In genomic region chr3:116951489-116951888, GRCm38 (mm10) we compare ENCODE assay signal across 31 mouse cellular contexts. TPM values are rescaled to one million over a fixed set of nuclear protein-coding genes. Genes with fewer than 3 reads are reported as not detected.
A peak's percentile ranks its signal among the peaks of the same experiment; 100 is the strongest.
DNase-seq lines count a peak whose midpoint lies in the region; ATAC-seq and TF ChIP-seq lines count a peak whose summit lies in the region.
"Had no signal": no experiment of that assay in that cellular context is flagged by ENCODE, and none has a peak within 500 bp of the region (broad histone marks: within the 10 kb centered on the region; RNA-seq: fewer than 3 reads in every experiment).

No protein-coding gene starts in this region.

- no peaks in the 10 kb centered on the region for H3K27me3 ChIP-seq in intestine, embryonic 16.5 days (replicated peaks; ENCODE audit: control insufficient read depth, insufficient read depth, low read length)
- no peaks in the 10 kb centered on the region for H3K27me3 ChIP-seq in intestine, embryonic 15.5 days (replicated peaks)
- H3K27me3 ChIP-seq in stomach, postnatal 0 days (ENCODE audit: control insufficient read depth, insufficient read depth, low read length), result no peaks in the 10 kb centered on the region
- H3K27me3 ChIP-seq in midbrain, embryonic 16.5 days (ENCODE audit: control insufficient read depth, insufficient read depth, low read depth, low read length), result no peaks in the 10 kb centered on the region
- H3K27me3 ChIP-seq: CH12.LX; limb, embryonic 12.5 days; liver, embryonic 15.5 days; midbrain, embryonic 15.5 days; neural tube, embryonic 13.5 days had no signal

- H3K4me1 ChIP-seq in intestine, embryonic 16.5 days (ENCODE audit: control insufficient read depth, insufficient read depth, low read length), result no peaks in the 10 kb centered on the region
- H3K4me1 ChIP-seq in intestine, embryonic 15.5 days (replicated peaks), result no peaks in the 10 kb centered on the region
- H3K4me1 ChIP-seq in lung, adult 2 months (ENCODE audit: control insufficient read depth, insufficient read depth, low read length), result peaks cover 10% of the 10 kb centered on the region
- H3K4me1 ChIP-seq in stomach, postnatal 0 days (replicated peaks; ENCODE audit: control insufficient read depth, insufficient read depth), result no peaks in the 10 kb centered on the region
- H3K4me1 ChIP-seq in midbrain, embryonic 16.5 days (ENCODE audit: control insufficient read depth, insufficient read depth, low read length), result no peaks in the 10 kb centered on the region
- H3K4me1 ChIP-seq: limb, embryonic 12.5 days; midbrain, embryonic 15.5 days; neural tube, embryonic 13.5 days had no signal

- H3K4me3 ChIP-seq in gastrocnemius, adult 2 months, result no peak overlapping the region
- H3K4me3 ChIP-seq in intestine, embryonic 16.5 days (ENCODE audit: low read length), result no peak overlapping the region
- H3K4me3 ChIP-seq in intestine, embryonic 15.5 days (replicated peaks), result no peak overlapping the region
- no peak overlapping the region for H3K4me3 ChIP-seq in lung, adult 2 months (replicated peaks; ENCODE audit: extremely low read depth, low read depth, low read length)
- H3K4me3 ChIP-seq in stomach, postnatal 0 days (ENCODE audit: low read depth, low read length), result no peak overlapping the region
- no peak overlapping the region for H3K4me3 ChIP-seq in midbrain, embryonic 16.5 days (ENCODE audit: low read depth, low read length)
- H3K4me3 ChIP-seq: limb, embryonic 12.5 days; liver, embryonic 15.5 days; midbrain, embryonic 15.5 days; myocyte; neural tube, embryonic 13.5 days had no signal

- no peak for TF ChIP-seq EP300 in stomach, postnatal 0 days (optimal IDR thresholded peaks at IDR 0.05)

- WGBS in intestine, embryonic 16.5 days, result 74% methylated on average over 3 of the region's 3 CpGs
- 69% methylated on average over 3 of the region's 3 CpGs for WGBS in intestine, embryonic 15.5 days
- WGBS in lung, adult 2 months, result 41% methylated on average over 3 of the region's 3 CpGs
- 73% methylated on average over 3 of the region's 3 CpGs for WGBS in stomach, postnatal 0 days
- WGBS in midbrain, embryonic 16.5 days, result 91% methylated on average over 3 of the region's 3 CpGs

- H3K4me2 ChIP-seq in intestine, embryonic 16.5 days (ENCODE audit: low read depth, low read length), result no peak overlapping the region
- H3K4me2 ChIP-seq in intestine, embryonic 15.5 days (replicated peaks), result no peak overlapping the region
- H3K4me2 ChIP-seq in stomach, postnatal 0 days (replicated peaks; ENCODE audit: low read depth), result no peak overlapping the region
- no peak overlapping the region for H3K4me2 ChIP-seq in midbrain, embryonic 16.5 days (ENCODE audit: low read length)
- H3K4me2 ChIP-seq: hindbrain, embryonic 14.5 days; limb, embryonic 12.5 days; liver, embryonic 15.5 days; midbrain, embryonic 15.5 days; neural tube, embryonic 13.5 days had no signal

- ATAC-seq in intestine, embryonic 16.5 days, result 0 out of 2 replicates have a peak, but pooled peaks have one; percentile 40
- ATAC-seq in intestine, embryonic 15.5 days, result no peak
- ATAC-seq in stomach, postnatal 0 days (ENCODE audit: low FRiP score, low TSS enrichment), result no peak
- no peak for ATAC-seq in midbrain, embryonic 16.5 days
- ATAC-seq: forebrain, embryonic 14.5 days; inflammation-experienced regulatory T-cells, adult 6 months; midbrain, embryonic 15.5 days had no signal

- no peaks in the 10 kb centered on the region for H3K36me3 ChIP-seq in intestine, embryonic 16.5 days (ENCODE audit: control insufficient read depth, insufficient read depth, low read length)
- no peaks in the 10 kb centered on the region for H3K36me3 ChIP-seq in intestine, embryonic 15.5 days
- no peaks in the 10 kb centered on the region for H3K36me3 ChIP-seq in stomach, postnatal 0 days (ENCODE audit: control insufficient read depth, insufficient read depth, low read length)
- H3K36me3 ChIP-seq in midbrain, embryonic 16.5 days (ENCODE audit: control insufficient read depth, insufficient read depth, low read length), result no peaks in the 10 kb centered on the region
- H3K36me3 ChIP-seq: G1E; limb, embryonic 12.5 days; liver, embryonic 15.5 days; midbrain, embryonic 15.5 days; neural tube, embryonic 13.5 days had no signal

- H3K9me3 ChIP-seq in intestine, embryonic 16.5 days (ENCODE audit: control insufficient read depth, low read length), result no peaks in the 10 kb centered on the region
- no peaks in the 10 kb centered on the region for H3K9me3 ChIP-seq in intestine, embryonic 15.5 days
- no peaks in the 10 kb centered on the region for H3K9me3 ChIP-seq in stomach, postnatal 0 days (ENCODE audit: control insufficient read depth, low read length)
- H3K9me3 ChIP-seq in midbrain, embryonic 16.5 days (replicated peaks; ENCODE audit: control insufficient read depth, low read length, poor library complexity, severe bottlenecking), result no peaks in the 10 kb centered on the region
- H3K9me3 ChIP-seq: G1E; limb, embryonic 12.5 days; liver, embryonic 15.5 days; midbrain, embryonic 15.5 days; neural tube, embryonic 13.5 days had no signal

- H3K27ac ChIP-seq in gastrocnemius, adult 2 months, result peak overlapping the region; percentile 75
- no peak overlapping the region for H3K27ac ChIP-seq in intestine, embryonic 16.5 days (ENCODE audit: low read length)
- H3K27ac ChIP-seq in intestine, embryonic 15.5 days, result no peak overlapping the region
- 0 out of 2 replicates have a peak overlapping the region, but pooled peaks have one; percentile 8 for H3K27ac ChIP-seq in stomach, postnatal 0 days (replicated peaks)
- H3K27ac ChIP-seq in midbrain, embryonic 16.5 days (ENCODE audit: low read length), result no peak overlapping the region
- H3K27ac ChIP-seq: hindbrain, embryonic 14.5 days; limb, embryonic 12.5 days; liver, embryonic 15.5 days; macrophage; midbrain, embryonic 15.5 days; neural tube, embryonic 13.5 days had no signal

- TF ChIP-seq POLR2A in lung, adult 2 months (IDR thresholded peaks at IDR 0.05; ENCODE audit: borderline replicate concordance, extremely low read depth, low read depth, low read length), result no peak

- no peak for TF ChIP-seq CTCF in gastrocnemius, adult 2 months (IDR thresholded peaks at IDR 0.05)
- no peak for TF ChIP-seq CTCF in lung, adult 2 months (IDR thresholded peaks at IDR 0.05; ENCODE audit: insufficient read depth, low read length)
- no peak for TF ChIP-seq CTCF in stomach, postnatal 0 days (IDR thresholded peaks at IDR 0.05; ENCODE audit: low read depth)

- no peak overlapping the region for H3K9ac ChIP-seq in intestine, embryonic 16.5 days (ENCODE audit: low read depth, low read length)
- H3K9ac ChIP-seq in intestine, embryonic 15.5 days, result no peak overlapping the region
- no peak overlapping the region for H3K9ac ChIP-seq in stomach, postnatal 0 days (ENCODE audit: low read length)
- H3K9ac ChIP-seq in midbrain, embryonic 16.5 days (ENCODE audit: low read depth, low read length), result no peak overlapping the region
- H3K9ac ChIP-seq: hindbrain, embryonic 14.5 days; limb, embryonic 12.5 days; liver, embryonic 15.5 days; midbrain, embryonic 15.5 days; neural tube, embryonic 13.5 days had no signal

- intact Hi-C loops in gastrocnemius, adult 2 months (cut with DNase I), result no loop called here
- intact Hi-C loops in gastrocnemius, postnatal 36 days (cut with DNase I), result no loop called here

- peak; percentile 32 for DNase-seq in gastrocnemius, adult 2 months
- DNase-seq in gastrocnemius, postnatal 36 days, result no peak
- peak; percentile 35 for DNase-seq in lung, postnatal 25 days (ENCODE audit: low spot score)
- no peak for DNase-seq in lung, adult 2 months
- no peak for DNase-seq in stomach, postnatal 0 days (ENCODE audit: low spot score)
- DNase-seq: adrenal gland, adult 8-10 months; cerebellum, adult 2 months; cerebellum, postnatal 25 days; gastrocnemius, postnatal 14 days; kidney, postnatal 14 days; layer of hippocampus, postnatal 36 days; thymus, postnatal 25 days had no signal

RNA-seq across cellular contexts. Expression of gene 4930455H04Rik, which starts 16.6 kb away (rescaled TPM):
- total RNA-seq in gastrocnemius, adult 2 months (2021), result under 1 TPM in 1 of 2 experiments, not detected in 1; 0.18 TPM
- under 1 TPM in 1 of 2 experiments, not detected in 1; 0.31 TPM for total RNA-seq in gastrocnemius, postnatal 36 days (2021)
- polyA plus RNA-seq in intestine, embryonic 16.5 days (2015; fragmentation: Nextera tagmentation; extraction: Ambion mirVana), result not detected in 2 replicates
- not detected in 2 replicates for polyA plus RNA-seq in intestine, embryonic 15.5 days (2015; fragmentation: Nextera tagmentation; extraction: Ambion mirVana)
- not detected in 2 replicates for polyA plus RNA-seq in lung, adult 2 months (2012; rRNA removed)
- 0.07 TPM in 1 of 2 replicates, not detected in the other for polyA plus RNA-seq in stomach, postnatal 0 days (2015; fragmentation: Nextera tagmentation; extraction: Ambion mirVana)
- not detected in 2 replicates for polyA plus RNA-seq in midbrain, embryonic 16.5 days (2015; fragmentation: Nextera tagmentation; extraction: Ambion mirVana)
- total RNA-seq: adrenal gland, adult 8-10 months; CH12.LX; G1E; heart, postnatal 25 days; layer of hippocampus, adult 18-20 months; layer of hippocampus, postnatal 36 days; left cerebral cortex, postnatal 10 days had no signal
- polyA plus RNA-seq: cerebellum, adult 2 months; embryonic facial prominence, embryonic 14.5 days; forebrain, embryonic 14.5 days; G1E; hindbrain, embryonic 14.5 days; inflammation-experienced regulatory T-cells, adult 6 months; limb, embryonic 12.5 days; liver, embryonic 15.5 days; macrophage; midbrain, embryonic 15.5 days; myocyte; neural tube, embryonic 13.5 days; stomach, embryonic 14.5 days had no signal

RNA-seq across cellular contexts. Expression of gene Palmd, which starts 17.3 kb away (rescaled TPM):
- 10 to 100 TPM; 25.3 to 37.5 TPM for total RNA-seq in gastrocnemius, adult 2 months (2021)
- 10 to 100 TPM; 22.4 to 22.7 TPM for total RNA-seq in gastrocnemius, postnatal 36 days (2021)
- polyA plus RNA-seq in intestine, embryonic 16.5 days (2015; fragmentation: Nextera tagmentation; extraction: Ambion mirVana), result 2.8 and 2.9 TPM in 2 replicates
- polyA plus RNA-seq in intestine, embryonic 15.5 days (2015; fragmentation: Nextera tagmentation; extraction: Ambion mirVana), result 2.9 and 3.2 TPM in 2 replicates
- 5.6 and 10.5 TPM in 2 replicates for polyA plus RNA-seq in lung, adult 2 months (2012; rRNA removed)
- polyA plus RNA-seq in stomach, postnatal 0 days (2015; fragmentation: Nextera tagmentation; extraction: Ambion mirVana), result 6.4 and 7.6 TPM in 2 replicates
- 8.8 and 9.2 TPM in 2 replicates for polyA plus RNA-seq in midbrain, embryonic 16.5 days (2015; fragmentation: Nextera tagmentation; extraction: Ambion mirVana)
- total RNA-seq: CH12.LX had no signal
- polyA plus RNA-seq: G1E; inflammation-experienced regulatory T-cells, adult 6 months; macrophage had no signal

Comparison
In these comparisons a context has a peak if more than half of its experiments do, and no peak if none do; other contexts are left out.
1. DNase-seq: peak in gastrocnemius, adult 2 months (single experiment) and lung, postnatal 25 days (single experiment); none in gastrocnemius, postnatal 36 days (0 of 2), lung, adult 2 months (single experiment) and stomach, postnatal 0 days (single experiment).
2. H3K27ac ChIP-seq: peak in gastrocnemius, adult 2 months (single experiment) and stomach, postnatal 0 days (single experiment); none in intestine, embryonic 16.5 days (single experiment), intestine, embryonic 15.5 days (single experiment) and midbrain, embryonic 16.5 days (single experiment).